Mouse (Mus musculus) neutrophil, adult 65 days (primary cell): ENCODE data around the gene Obox5. TPM values are rescaled to one million over a fixed set of nuclear protein-coding genes. Genes with fewer than 3 reads are reported as not detected.

Experiments used
- total RNA-seq: library from RNA; stranded (reverse); gene quantifications from 2 replicates; pipeline ENCODE4 v1.2.4, GENCODE M21; 2023

Gene Obox5
- not detected in 2 replicates for total RNA-seq

GRCm38 (mm10) chr7:15749831-15750230 lies at the start of gene Obox5:
Gene Obox5, plus strand, starts transcription at chr7:15750131.

Other genes with a start within 250 kb of the Obox5 start
- gene Obox3, start 110.2 kb upstream of the Obox5 start, total RNA-seq, result not detected in 2 replicates
- not detected in 2 replicates for gene Obox6, start 89.5 kb downstream of the Obox5 start, total RNA-seq
- gene Crx, start 129.8 kb downstream of the Obox5 start, total RNA-seq, result not detected in 2 replicates
- gene Crxos, start 132.5 kb downstream of the Obox5 start, total RNA-seq, result not detected in 2 replicates
- gene Selenow, start 172.3 kb downstream of the Obox5 start, total RNA-seq, result 15.2 and 15.5 TPM in 2 replicates
- 148 and 177 TPM in 2 replicates for gene Nop53, start 195.9 kb downstream of the Obox5 start, total RNA-seq
- 0.14 TPM in 1 of 2 replicates, not detected in the other for gene Ehd2, start 217.4 kb downstream of the Obox5 start, total RNA-seq